Comparison of ENCODE assay signal across 8 mouse cellular contexts in the genomic region with DNA sequence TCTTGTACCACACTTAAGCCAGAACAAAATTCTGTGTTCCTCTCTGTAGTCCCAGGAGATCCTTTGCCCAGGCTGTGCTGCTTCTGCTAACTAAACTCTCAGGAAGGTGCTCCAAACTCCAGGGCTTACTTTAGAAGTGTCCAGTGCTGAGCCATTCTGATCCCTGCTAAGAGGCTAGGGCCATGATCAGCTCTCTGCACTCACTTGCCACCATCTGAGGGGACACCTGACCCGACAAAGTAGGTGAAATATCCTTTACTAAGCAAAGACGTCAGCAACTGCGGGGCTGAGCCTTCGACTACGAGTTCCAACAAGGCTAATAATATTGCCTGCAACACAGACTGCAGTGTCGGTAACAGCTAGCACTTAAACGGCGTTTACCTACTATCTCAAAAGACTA. TPM values are rescaled to one million over a fixed set of nuclear protein-coding genes. Genes with fewer than 3 reads are reported as not detected.
DNase-seq lines count a peak whose midpoint lies in the region; ATAC-seq and TF ChIP-seq lines count a peak whose summit lies in the region.

No protein-coding gene starts in this region.

- ATAC-seq in heart, embryonic 12.5 days (ENCODE audit: insufficient number of reproducible peaks, low FRiP score) = no peak
- ATAC-seq in forebrain, embryonic 11.5 days (replicated peaks; ENCODE audit: low FRiP score) = no peak
- ATAC-seq in liver, embryonic 13.5 days (ENCODE audit: low read depth) = no peak
- ATAC-seq in stomach, embryonic 16.5 days (ENCODE audit: insufficient read depth, low FRiP score) = no peak
- ATAC-seq in granulocyte monocyte progenitor cell, adult 5-6 weeks (replicated peaks; ENCODE audit: poor library complexity, severe bottlenecking) = no peak

- TF ChIP-seq EP300 in ES-Bruce4 (IDR thresholded peaks at IDR 0.05; ENCODE audit: insufficient read depth, low read depth, low read length) = no peak

- H3K4me2 ChIP-seq in heart, embryonic 12.5 days = peak overlapping the region; percentile 87
- peak overlapping the region; percentile 73 for H3K4me2 ChIP-seq in forebrain, embryonic 11.5 days (ENCODE audit: low read depth, low read length, severe bottlenecking)
- H3K4me2 ChIP-seq in liver, embryonic 13.5 days = peak overlapping the region; percentile 98
- peak overlapping the region; percentile 89 for H3K4me2 ChIP-seq in stomach, embryonic 16.5 days (ENCODE audit: low read depth, low read length)

- H3K27ac ChIP-seq in heart, embryonic 12.5 days (ENCODE audit: poor library complexity, severe bottlenecking) = no peak overlapping the region
- H3K27ac ChIP-seq in ES-Bruce4 (ENCODE audit: insufficient read depth, low read length) = no peak overlapping the region
- H3K27ac ChIP-seq in forebrain, embryonic 11.5 days (ENCODE audit: low read depth, low read length) = no peak overlapping the region
- no peak overlapping the region for H3K27ac ChIP-seq in liver, embryonic 13.5 days
- H3K27ac ChIP-seq in stomach, embryonic 16.5 days (ENCODE audit: low read length) = no peak overlapping the region

- peaks cover 10% of the 10 kb centered on the region for H3K36me3 ChIP-seq in heart, embryonic 12.5 days
- peaks cover 11% of the 10 kb centered on the region for H3K36me3 ChIP-seq in ES-Bruce4 (ENCODE audit: control insufficient read depth, insufficient read depth, low read length, poor library complexity, severe bottlenecking)
- H3K36me3 ChIP-seq in forebrain, embryonic 11.5 days (ENCODE audit: control insufficient read depth, insufficient read depth, low read length) = no peaks in the 10 kb centered on the region
- peaks cover 10% of the 10 kb centered on the region; the same call in 1 of the 2 replicates for H3K36me3 ChIP-seq in liver, embryonic 13.5 days
- no peaks in the 10 kb centered on the region; the same call in 1 of the 2 replicates for H3K36me3 ChIP-seq in stomach, embryonic 16.5 days (ENCODE audit: control insufficient read depth, insufficient read depth, low read length)

- H3K9me3 ChIP-seq in heart, embryonic 12.5 days (replicated peaks) = no peaks in the 10 kb centered on the region
- H3K9me3 ChIP-seq in ES-Bruce4 (replicated peaks; ENCODE audit: control insufficient read depth, insufficient read depth, low read length, poor library complexity, severe bottlenecking) = no peaks in the 10 kb centered on the region
- H3K9me3 ChIP-seq in forebrain, embryonic 11.5 days (ENCODE audit: control insufficient read depth, low read length) = no peaks in the 10 kb centered on the region
- H3K9me3 ChIP-seq in liver, embryonic 13.5 days (replicated peaks) = no peaks in the 10 kb centered on the region
- no peaks in the 10 kb centered on the region for H3K9me3 ChIP-seq in stomach, embryonic 16.5 days (replicated peaks; ENCODE audit: control insufficient read depth, low read length)

- no peak for TF ChIP-seq POLR2A in ES-Bruce4 (IDR thresholded peaks at IDR 0.05; ENCODE audit: insufficient read depth, low read length)

- TF ChIP-seq CTCF in ES-Bruce4 (IDR thresholded peaks at IDR 0.05; ENCODE audit: low read depth, low read length) = no peak

- H3K9ac ChIP-seq in heart, embryonic 12.5 days = peak overlapping the region; percentile 81; the same call in 1 of the 2 replicates
- H3K9ac ChIP-seq in ES-Bruce4 (ENCODE audit: low read depth, poor library complexity, severe bottlenecking) = peak overlapping the region; percentile 64
- peak overlapping the region; percentile 64; the same call in 1 of the 2 replicates for H3K9ac ChIP-seq in forebrain, embryonic 11.5 days (ENCODE audit: low read length)
- H3K9ac ChIP-seq in liver, embryonic 13.5 days = peak overlapping the region; percentile 77
- H3K9ac ChIP-seq in stomach, embryonic 16.5 days (ENCODE audit: low read length) = peak overlapping the region; percentile 81

- WGBS in heart, embryonic 12.5 days = 1% methylated on average over 8 of the region's 8 CpGs
- WGBS in forebrain, embryonic 11.5 days = 6% methylated on average over 8 of the region's 8 CpGs
- WGBS in liver, embryonic 13.5 days (ENCODE audit: insufficient replicate concordance) = 2% methylated on average over 8 of the region's 8 CpGs
- WGBS in stomach, embryonic 16.5 days = under 1% methylated on average over 8 of the region's 8 CpGs

- H3K4me3 ChIP-seq in heart, embryonic 12.5 days = peak overlapping the region; percentile 67
- H3K4me3 ChIP-seq in ES-Bruce4 (ENCODE audit: low read depth, low read length) = peak overlapping the region; percentile 96
- H3K4me3 ChIP-seq in forebrain, embryonic 11.5 days (ENCODE audit: low read depth, low read length) = peak overlapping the region; percentile 47
- peak overlapping the region; percentile 71 for H3K4me3 ChIP-seq in liver, embryonic 13.5 days (replicated peaks)
- H3K4me3 ChIP-seq in stomach, embryonic 16.5 days (replicated peaks; ENCODE audit: low read length) = peak overlapping the region; percentile 80

- peaks cover 10% of the 10 kb centered on the region for H3K4me1 ChIP-seq in heart, embryonic 12.5 days (replicated peaks)
- peaks cover 2% of the 10 kb centered on the region for H3K4me1 ChIP-seq in ES-Bruce4 (ENCODE audit: control insufficient read depth, insufficient read depth, low read length)
- no peaks in the 10 kb centered on the region; the same call in 1 of the 2 replicates for H3K4me1 ChIP-seq in forebrain, embryonic 11.5 days (replicated peaks; ENCODE audit: control insufficient read depth, insufficient read depth, low read length)
- peaks cover 30% of the 10 kb centered on the region for H3K4me1 ChIP-seq in liver, embryonic 13.5 days (replicated peaks)
- H3K4me1 ChIP-seq in stomach, embryonic 16.5 days (ENCODE audit: control insufficient read depth, insufficient read depth, low read length) = peaks cover 11% of the 10 kb centered on the region

- peaks cover 8% of the 10 kb centered on the region; the same call in 1 of the 2 replicates for H3K27me3 ChIP-seq in heart, embryonic 12.5 days (replicated peaks)
- no peaks in the 10 kb centered on the region for H3K27me3 ChIP-seq in ES-Bruce4 (ENCODE audit: control insufficient read depth, insufficient read depth, low read length, poor library complexity, severe bottlenecking)
- no peaks in the 10 kb centered on the region for H3K27me3 ChIP-seq in forebrain, embryonic 11.5 days (ENCODE audit: control insufficient read depth, insufficient read depth, low read length)
- H3K27me3 ChIP-seq in liver, embryonic 13.5 days = no peaks in the 10 kb centered on the region
- H3K27me3 ChIP-seq in stomach, embryonic 16.5 days (ENCODE audit: control insufficient read depth, insufficient read depth, low read length) = no peaks in the 10 kb centered on the region

- DNase-seq in heart, postnatal 4 days = no peak
- no peak for DNase-seq in forebrain, embryonic 11.5 days (ENCODE audit: low spot score)
- no peak for DNase-seq in liver, embryonic 13.5 days
- no peak for DNase-seq in right cerebral cortex, postnatal 25 days

RNA-seq across cellular contexts. Expression of gene Qdpr, which starts 0.8 kb away (rescaled TPM):
- 83.9 and 89.1 TPM in 2 replicates for polyA plus RNA-seq in heart, embryonic 12.5 days (2016; fragmentation: Nextera tagmentation; extraction: Ambion mirVana)
- total RNA-seq in heart, postnatal 4 days (2021) = 10 to 100 TPM; 72.7 to 81.2 TPM
- 95.1 and 100 TPM in 2 replicates for polyA plus RNA-seq in ES-Bruce4 (2011; ENCODE audit: insufficient read depth, insufficient read length, low read depth, missing spikeins)
- 97.3 and 102 TPM in 2 replicates for polyA plus RNA-seq in forebrain, embryonic 11.5 days (2014; fragmentation: Nextera tagmentation; extraction: Ambion mirVana)
- polyA plus RNA-seq in liver, embryonic 13.5 days (2015; fragmentation: Nextera tagmentation; extraction: Ambion mirVana) = 73.6 and 78.6 TPM in 2 replicates
- 124 and 145 TPM in 2 replicates for polyA plus RNA-seq in stomach, embryonic 16.5 days (2015; fragmentation: Nextera tagmentation; extraction: Ambion mirVana)
- total RNA-seq in granulocyte monocyte progenitor cell, adult 5-6 weeks (2014; fragmentation: Nextera tagmentation) = 123 and 124 TPM in 2 replicates
- 35.4 and 47.3 TPM in 2 replicates for total RNA-seq in granulocyte monocyte progenitor cell, adult 5-6 weeks (2017)

RNA-seq across cellular contexts. Expression of gene Clrn2, which starts 4.3 kb away (rescaled TPM):
- not detected in 2 replicates for polyA plus RNA-seq in heart, embryonic 12.5 days (2016; fragmentation: Nextera tagmentation; extraction: Ambion mirVana)
- total RNA-seq in heart, postnatal 4 days (2021) = not detected
- not detected in 2 replicates for polyA plus RNA-seq in ES-Bruce4 (2011; ENCODE audit: insufficient read depth, insufficient read length, low read depth, missing spikeins)
- 0.39 TPM in 1 of 2 replicates, not detected in the other for polyA plus RNA-seq in forebrain, embryonic 11.5 days (2014; fragmentation: Nextera tagmentation; extraction: Ambion mirVana)
- polyA plus RNA-seq in liver, embryonic 13.5 days (2015; fragmentation: Nextera tagmentation; extraction: Ambion mirVana) = not detected in 2 replicates
- not detected in 2 replicates for polyA plus RNA-seq in stomach, embryonic 16.5 days (2015; fragmentation: Nextera tagmentation; extraction: Ambion mirVana)
- total RNA-seq in granulocyte monocyte progenitor cell, adult 5-6 weeks (2014; fragmentation: Nextera tagmentation) = not detected in 2 replicates
- total RNA-seq in granulocyte monocyte progenitor cell, adult 5-6 weeks (2017) = not detected in 2 replicates

RNA-seq across cellular contexts. Expression of gene Lap3, which starts 44.0 kb away (rescaled TPM):
- polyA plus RNA-seq in heart, embryonic 12.5 days (2016; fragmentation: Nextera tagmentation; extraction: Ambion mirVana) = 72.5 and 73.7 TPM in 2 replicates
- total RNA-seq in heart, postnatal 4 days (2021) = 10 to 100 TPM; 74.3 to 92.5 TPM
- 190 and 201 TPM in 2 replicates for polyA plus RNA-seq in ES-Bruce4 (2011; ENCODE audit: insufficient read depth, insufficient read length, low read depth, missing spikeins)
- polyA plus RNA-seq in forebrain, embryonic 11.5 days (2014; fragmentation: Nextera tagmentation; extraction: Ambion mirVana) = 85.0 and 86.3 TPM in 2 replicates
- polyA plus RNA-seq in liver, embryonic 13.5 days (2015; fragmentation: Nextera tagmentation; extraction: Ambion mirVana) = 55.3 and 65.7 TPM in 2 replicates
- 86.7 and 88.2 TPM in 2 replicates for polyA plus RNA-seq in stomach, embryonic 16.5 days (2015; fragmentation: Nextera tagmentation; extraction: Ambion mirVana)
- total RNA-seq in granulocyte monocyte progenitor cell, adult 5-6 weeks (2014; fragmentation: Nextera tagmentation) = 52.4 and 54.4 TPM in 2 replicates
- 59.8 and 68.8 TPM in 2 replicates for total RNA-seq in granulocyte monocyte progenitor cell, adult 5-6 weeks (2017)
